Mouse (Mus musculus) forebrain, embryonic 16.5 days (tissue): ENCODE data around the gene Arhgef3. TPM values are rescaled to one million over a fixed set of nuclear protein-coding genes. Genes with fewer than 3 reads are reported as not detected.

Experiments
- ATAC-seq: fragments of 200-750 bp; cut with Nextera tagmentation; 2 replicates; pipeline ENCODE4 v1.8.0; 2017; ENCODE audit warnings: mild to moderate bottlenecking, moderate library complexity
- H3K27ac ChIP-seq: fragments of 300-500 bp; sonication (generic); 2 replicates; pipeline ENCODE4 v1.5.1; 2014; ENCODE audit warnings: low read length, control low read depth
- H3K27me3 ChIP-seq: fragments of 300-500 bp; sonication (generic); replicated peaks from 2 replicates; pipeline ENCODE4 v1.6.1; 2014; ENCODE audit warnings: low read length; ENCODE audit not compliant: control insufficient read depth, insufficient read depth
- H3K36me3 ChIP-seq: fragments of 300-500 bp; sonication (generic); 2 replicates; pipeline ENCODE4 v1.6.1; 2014; ENCODE audit not compliant: control insufficient read depth, insufficient read depth
- H3K4me1 ChIP-seq: fragments of 300-500 bp; sonication (generic); replicated peaks from 2 replicates; pipeline ENCODE4 v1.6.1; 2014; ENCODE audit warnings: low read length; ENCODE audit not compliant: control insufficient read depth, insufficient read depth
- H3K4me2 ChIP-seq: fragments of 300-500 bp; sonication (generic); 2 replicates; pipeline ENCODE4 v1.6.1; 2014; ENCODE audit warnings: mild to moderate bottlenecking, low read length, control low read depth
- H3K4me3 ChIP-seq: fragments of 300-500 bp; sonication (generic); replicated peaks from 2 replicates; pipeline ENCODE4 v1.5.1; 2014; ENCODE audit warnings: mild to moderate bottlenecking, low read length, control low read depth
- H3K9ac ChIP-seq: fragments of 300-500 bp; sonication (generic); replicated peaks from 2 replicates; pipeline ENCODE4 v1.6.1; 2014; ENCODE audit warnings: low read depth, low read length, control low read depth
- H3K9me3 ChIP-seq: fragments of 300-500 bp; sonication (generic); 2 replicates; pipeline ENCODE4 v1.6.1; 2016; ENCODE audit warnings: low read length; ENCODE audit not compliant: control insufficient read depth
- WGBS: fragments of 180-500 bp; shearing (Covaris S2); extraction: QIAGEN DNeasy Blood & Tissue Kit; methylation state at CpG from one replicate; pipeline ENCODE4 v1.1.7; 2014; 5-methylcytosine and 5-hydroxymethylcytosine counted together
- polyA plus RNA-seq: library from polyadenylated mRNA; unstranded; fragments of >200 nt; fragmentation: Nextera tagmentation; extraction: Ambion mirVana; gene quantifications from 2 replicates; pipeline ENCODE4 v1.2.1, GENCODE M21; 2015

The Arhgef3 gene
- polyA plus RNA-seq, 1 experiment from 2014 or later, result 5.1 TPM

GRCm38 (mm10) chr14:27102720-27103119 is 12.0 kb upstream of the Arhgef3 start:
- Histone ChIP-seq H3K36me3 (no peaks in the 10 kb centered on the region), H3K4me2 (no peak overlapping the region), H3K9me3 (no peaks in the 10 kb centered on the region), H3K4me1 (no peaks in the 10 kb centered on the region), H3K27ac (no peak overlapping the region), H3K9ac (no peak overlapping the region), H3K4me3 (no peak overlapping the region), H3K27me3 (no peaks in the 10 kb centered on the region)
- ATAC-seq, result no peak
- 54% methylated on average over 6 of the region's 6 CpGs for WGBS

- Histone ChIP-seq H3K27me3 (no peaks in the 10 kb centered on the region), H3K4me1 (0 out of 2 replicates have a peak, but pooled peaks cover 2% of the 10 kb centered on the region), H3K27ac (no peak overlapping the region), H3K9me3 (no peaks in the 10 kb centered on the region), H3K9ac (no peak overlapping the region), H3K4me3 (no peak overlapping the region), H3K4me2 (no peak overlapping the region), H3K36me3 (no peaks in the 10 kb centered on the region)
- ATAC-seq, result no peak
- 67% methylated on average over 12 of the region's 12 CpGs for WGBS
These were observed 8.8 kb upstream of the Arhgef3 start for GRCm38 (mm10) chr14:27105731-27106457.

GRCm38 (mm10) chr14:27108748-27109504 is 5.8 kb upstream of the Arhgef3 start:
- H3K36me3 ChIP-seq, result no peaks in the 10 kb centered on the region
- no peak overlapping the region for H3K4me3 ChIP-seq
- no peak for ATAC-seq
- 0 out of 2 replicates have a peak, but pooled peaks cover 2% of the 10 kb centered on the region for H3K4me1 ChIP-seq
- H3K9ac ChIP-seq, result no peak overlapping the region
- peaks cover 3% of the 10 kb centered on the region; the same call in 1 of the 2 replicates for H3K27me3 ChIP-seq
- H3K27ac ChIP-seq, result no peak overlapping the region
- H3K4me2 ChIP-seq, result no peak overlapping the region
- WGBS, result 60% methylated on average over 6 of the region's 6 CpGs
- H3K9me3 ChIP-seq, result no peaks in the 10 kb centered on the region

- Histone ChIP-seq H3K27ac (no peak overlapping the region), H3K27me3 (peaks cover 11% of the 10 kb centered on the region), H3K4me2 (peak overlapping the region; percentile 88), H3K9me3 (no peaks in the 10 kb centered on the region), H3K4me3 (peak overlapping the region; percentile 53), H3K9ac (no peak overlapping the region), H3K36me3 (no peaks in the 10 kb centered on the region), H3K4me1 (peaks cover 13% of the 10 kb centered on the region)
- WGBS, result 17% methylated on average over 11 of the region's 11 CpGs
- ATAC-seq, result no peak; the same call in 1 of the 2 replicates
These were observed 569 bp downstream of the Arhgef3 start for GRCm38 (mm10) chr14:27115275-27115660.

- no peak for ATAC-seq
- H3K4me3 ChIP-seq, result no peak overlapping the region
- WGBS, result 68% methylated on average over 6 of the region's 6 CpGs
- no peak overlapping the region for H3K9ac ChIP-seq
- H3K4me1 ChIP-seq, result peaks cover 13% of the 10 kb centered on the region
- H3K9me3 ChIP-seq, result no peaks in the 10 kb centered on the region
- H3K4me2 ChIP-seq, result no peak overlapping the region
- H3K27ac ChIP-seq, result no peak overlapping the region
- H3K27me3 ChIP-seq, result peaks cover 11% of the 10 kb centered on the region
- H3K36me3 ChIP-seq, result no peaks in the 10 kb centered on the region
These were observed 1.3 kb downstream of the Arhgef3 start for GRCm38 (mm10) chr14:27115991-27116390.

GRCm38 (mm10) chr14:27116577-27117165 is 2.0 kb downstream of the Arhgef3 start:
- Histone ChIP-seq H3K4me1 (peaks cover 13% of the 10 kb centered on the region), H3K9ac (no peak overlapping the region), H3K9me3 (no peaks in the 10 kb centered on the region), H3K27ac (no peak overlapping the region), H3K4me2 (no peak overlapping the region), H3K4me3 (no peak overlapping the region), H3K36me3 (no peaks in the 10 kb centered on the region), H3K27me3 (peaks cover 11% of the 10 kb centered on the region)
- 85% methylated on average over 4 of the region's 4 CpGs for WGBS
- no peak for ATAC-seq

- no peak overlapping the region for H3K9ac ChIP-seq
- no peak for ATAC-seq
These were observed 3.8 kb downstream of the Arhgef3 start for GRCm38 (mm10) chr14:27118546-27118945.

GRCm38 (mm10) chr14:27122646-27123045 is 7.9 kb downstream of the Arhgef3 start:
- Histone ChIP-seq H3K4me2 (no peak overlapping the region), H3K9ac (no peak overlapping the region), H3K27ac (no peak overlapping the region), H3K9me3 (no peaks in the 10 kb centered on the region), H3K36me3 (no peaks in the 10 kb centered on the region), H3K27me3 (no peaks in the 10 kb centered on the region), H3K4me3 (no peak overlapping the region), H3K4me1 (no peaks in the 10 kb centered on the region)
- ATAC-seq, result no peak
- WGBS, result 85% methylated on average over 3 of the region's 3 CpGs

More at GRCm38 (mm10) chr14:27118546-27118945, 3.8 kb downstream of the Arhgef3 start:
- 95% methylated on average over 5 of the region's 5 CpGs for WGBS
- no peak overlapping the region for H3K4me2 ChIP-seq
- no peak overlapping the region for H3K27ac ChIP-seq
- H3K36me3 ChIP-seq, result no peaks in the 10 kb centered on the region
- peaks cover 13% of the 10 kb centered on the region for H3K4me1 ChIP-seq
- H3K4me3 ChIP-seq, result no peak overlapping the region
- H3K9me3 ChIP-seq, result no peaks in the 10 kb centered on the region
- peaks cover 10% of the 10 kb centered on the region for H3K27me3 ChIP-seq

- Histone ChIP-seq H3K9ac (no peak overlapping the region), H3K4me3 (no peak overlapping the region), H3K4me1 (no peaks in the 10 kb centered on the region), H3K36me3 (no peaks in the 10 kb centered on the region), H3K27ac (no peak overlapping the region), H3K27me3 (no peaks in the 10 kb centered on the region), H3K4me2 (no peak overlapping the region), H3K9me3 (no peaks in the 10 kb centered on the region)
- no peak for ATAC-seq
- 51% methylated on average over 8 of the region's 8 CpGs for WGBS
These were observed 8.8 kb downstream of the Arhgef3 start for GRCm38 (mm10) chr14:27123543-27123942.
